Mouse (Mus musculus) embryonic facial prominence, embryonic 11.5 days (tissue): ENCODE data around the gene Ptprz1. TPM values are rescaled to one million over a fixed set of nuclear protein-coding genes. Genes with fewer than 3 reads are reported as not detected.
"Not testable (repeated sequence)": the region's sequence is repeated elsewhere in the genome, so short reads cannot be mapped to it uniquely, and the experiment has no call there.

Experiments
- ATAC-seq: fragments of 200-750 bp; cut with Nextera tagmentation; replicated peaks from 2 replicates; pipeline ENCODE4 v1.8.0; 2017; ENCODE audit warnings: low read depth; ENCODE audit not compliant: insufficient number of reproducible peaks, low FRiP score, low TSS enrichment
- DNase-seq: peaks from one replicate; pipeline ENCODE4 v3.0.0-alpha.2; 2015; ENCODE audit warnings: low spot score
- H3K27ac ChIP-seq: fragments of 300-500 bp; sonication (generic); replicated peaks from 2 replicates; pipeline ENCODE4 v1.5.1; 2014; ENCODE audit warnings: mild to moderate bottlenecking, low read depth, low read length, control low read depth
- H3K27me3 ChIP-seq: fragments of 300-500 bp; sonication (generic); 2 replicates; pipeline ENCODE4 v1.6.1; 2014; ENCODE audit warnings: mild to moderate bottlenecking, low read length, moderate library complexity, mixed read lengths; ENCODE audit not compliant: control insufficient read depth, insufficient read depth
- H3K36me3 ChIP-seq: fragments of 300-500 bp; sonication (generic); replicated peaks from 2 replicates; pipeline ENCODE4 v1.6.1; 2014; ENCODE audit warnings: low read depth, mild to moderate bottlenecking, low read length, moderate library complexity, mixed read lengths; ENCODE audit not compliant: control insufficient read depth, insufficient read depth
- H3K4me1 ChIP-seq: fragments of 300-500 bp; sonication (generic); 2 replicates; pipeline ENCODE4 v1.6.1; 2014; ENCODE audit warnings: low read length, mixed read lengths; ENCODE audit not compliant: control insufficient read depth, insufficient read depth
- H3K4me2 ChIP-seq: fragments of 300-500 bp; sonication (generic); 2 replicates; pipeline ENCODE4 v1.6.1; 2014; ENCODE audit warnings: low read depth, mild to moderate bottlenecking, control low read depth, low read length, moderate library complexity
- H3K4me3 ChIP-seq: fragments of 300-500 bp; sonication (generic); 2 replicates; pipeline ENCODE4 v1.5.1; 2014; ENCODE audit warnings: low read depth, low read length, control low read depth
- H3K9ac ChIP-seq: fragments of 300-500 bp; sonication (generic); replicated peaks from 2 replicates; pipeline ENCODE4 v1.6.1; 2014; ENCODE audit warnings: mild to moderate bottlenecking, control low read depth, low read length
- H3K9me3 ChIP-seq: fragments of 300-500 bp; sonication (generic); replicated peaks from 2 replicates; pipeline ENCODE4 v1.6.1; 2016; ENCODE audit warnings: mild to moderate bottlenecking, low read length, inconsistent platforms, mixed read lengths; ENCODE audit not compliant: control insufficient read depth
- WGBS: fragments of 180-500 bp; shearing (Covaris S2); extraction: QIAGEN DNeasy Blood & Tissue Kit; methylation state at CpG from one replicate; pipeline ENCODE4 v1.1.7; 2014; 5-methylcytosine and 5-hydroxymethylcytosine counted together
- polyA plus RNA-seq: library from polyadenylated mRNA; unstranded; fragments of >200 nt; fragmentation: Nextera tagmentation; extraction: Ambion mirVana; gene quantifications from 2 replicates; pipeline ENCODE4 v1.2.1, GENCODE M21; 2014

Ptprz1 gene
- polyA plus RNA-seq, 1 experiment from 2014 or later: 10.1 TPM

DNA sequence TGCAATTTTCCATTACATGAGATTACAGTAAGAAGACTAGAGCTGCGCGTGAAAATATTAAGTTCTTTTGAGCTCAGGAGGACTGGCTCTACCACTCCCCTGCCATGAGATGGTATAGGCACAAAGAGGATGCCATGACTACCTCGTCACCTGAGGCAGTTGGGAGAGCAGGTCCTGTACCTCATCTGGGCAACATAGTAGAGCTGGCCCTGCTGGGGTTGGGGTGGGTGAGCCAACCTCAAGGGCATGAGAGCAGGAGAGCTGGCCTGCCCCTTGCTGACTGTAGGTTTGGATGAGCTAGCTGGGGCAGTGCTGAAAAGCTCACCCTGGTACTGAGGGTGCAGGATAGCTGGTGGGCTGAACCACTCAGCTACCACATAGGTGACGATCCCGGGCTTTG lies 180.4 kb downstream of the Ptprz1 start:
- Histone ChIP-seq H3K4me1 (no peaks in the 10 kb centered on the region), H3K36me3 (no peaks in the 10 kb centered on the region), H3K4me2 (no peak overlapping the region), H3K27me3 (no peaks in the 10 kb centered on the region), H3K27ac (no peak overlapping the region), H3K4me3 (no peak overlapping the region), H3K9ac (no peak overlapping the region), H3K9me3 (no peaks in the 10 kb centered on the region)
- WGBS: 84% methylated on average over 5 of the region's 5 CpGs
- DNase-seq (no peak), ATAC-seq (no peak)

DNA sequence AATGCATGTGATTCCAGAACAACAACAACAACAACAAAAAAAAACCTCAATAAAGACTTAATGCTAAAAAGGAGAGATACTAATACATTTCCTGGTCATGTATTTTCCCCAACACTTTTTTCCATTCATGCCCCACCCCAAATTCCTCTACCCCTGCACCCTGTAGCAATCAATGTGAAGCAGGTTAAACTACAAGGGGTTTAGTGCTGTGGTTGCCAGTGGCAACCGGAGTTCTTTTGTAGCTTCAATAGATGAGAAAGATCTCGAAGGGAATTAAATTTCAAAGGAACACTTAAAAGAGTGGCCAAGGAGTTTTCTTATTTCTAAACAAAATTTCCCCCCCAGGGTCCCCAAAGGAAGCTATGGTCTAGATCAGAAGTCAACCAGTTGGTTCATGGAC lies 200.8 kb downstream of the Ptprz1 start:
- no peaks in the 10 kb centered on the region for H3K27me3 ChIP-seq
- H3K9me3 ChIP-seq: no peaks in the 10 kb centered on the region
- H3K9ac ChIP-seq: no peak overlapping the region
- H3K4me1 ChIP-seq: no peaks in the 10 kb centered on the region
- no peak overlapping the region for H3K4me2 ChIP-seq
- no peaks in the 10 kb centered on the region for H3K36me3 ChIP-seq
- H3K4me3 ChIP-seq: no peak overlapping the region
- ATAC-seq (no peak), DNase-seq (no peak)
- WGBS: 60% methylated on average over 2 of the region's 2 CpGs
- H3K27ac ChIP-seq: no peak overlapping the region

- no peak overlapping the region for H3K4me3 ChIP-seq
- H3K9me3 ChIP-seq: no peaks in the 10 kb centered on the region
- no peak overlapping the region for H3K9ac ChIP-seq
- H3K27me3 ChIP-seq: no peaks in the 10 kb centered on the region
- no peak overlapping the region for H3K4me2 ChIP-seq
- no peak for ATAC-seq
- H3K36me3 ChIP-seq: no peaks in the 10 kb centered on the region
- 81% methylated on average over 2 of the region's 2 CpGs for WGBS
- no peak for DNase-seq
- H3K4me1 ChIP-seq: no peaks in the 10 kb centered on the region
- H3K27ac ChIP-seq: no peak overlapping the region
Observed at GRCm38 (mm10) chr6:23078273-23078672, 203.0 kb downstream of the Ptprz1 start.

DNA sequence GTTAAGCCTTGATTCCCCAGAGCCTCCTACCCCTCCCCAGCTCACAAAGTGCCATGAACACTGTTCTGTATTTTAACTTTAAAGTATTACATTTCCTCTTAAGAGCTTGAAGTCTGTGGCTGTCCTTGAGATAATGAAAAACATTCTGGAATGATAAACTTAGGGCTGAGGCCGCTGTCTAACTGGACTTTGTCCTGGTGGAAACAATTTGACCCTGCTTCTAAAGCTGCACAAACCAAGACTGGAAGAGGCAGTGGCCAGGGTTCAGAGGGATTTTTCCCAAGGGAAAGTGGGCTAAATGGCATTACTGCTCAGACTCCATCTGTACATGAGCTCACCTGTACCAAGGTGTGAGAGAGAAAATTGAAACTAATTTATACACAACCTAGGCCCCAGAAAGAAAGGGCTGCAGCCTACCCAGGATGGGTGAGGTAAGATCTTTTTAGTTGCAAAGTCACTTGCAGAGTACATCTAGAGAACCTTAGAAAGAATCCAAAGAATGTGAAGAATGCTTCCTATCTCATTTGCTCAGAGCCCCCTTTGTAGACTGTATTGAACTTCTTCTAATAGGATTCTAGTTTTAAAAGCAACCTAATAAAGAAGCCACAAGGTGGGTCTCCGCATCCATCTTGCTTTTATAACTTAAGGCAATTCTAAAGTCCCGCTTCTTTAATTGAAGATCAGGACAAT lies 204.8 kb downstream of the Ptprz1 start:
- no peaks in the 10 kb centered on the region for H3K4me1 ChIP-seq
- no peak for ATAC-seq
- H3K36me3 ChIP-seq: no peaks in the 10 kb centered on the region
- H3K4me3 ChIP-seq: no peak overlapping the region
- no peaks in the 10 kb centered on the region for H3K9me3 ChIP-seq
- H3K27ac ChIP-seq: no peak overlapping the region
- no peak overlapping the region for H3K9ac ChIP-seq
- H3K4me2 ChIP-seq: no peak overlapping the region
- no peaks in the 10 kb centered on the region for H3K27me3 ChIP-seq
- WGBS: 46% methylated on average over 3 of the region's 3 CpGs
- DNase-seq: peak; percentile 20

- no peak for ATAC-seq
- H3K4me1 ChIP-seq: no peaks in the 10 kb centered on the region
- no peak overlapping the region for H3K4me2 ChIP-seq
- DNase-seq: no peak
- H3K9ac ChIP-seq: no peak overlapping the region
- no peaks in the 10 kb centered on the region for H3K36me3 ChIP-seq
- H3K9me3 ChIP-seq: no peaks in the 10 kb centered on the region
- no peak overlapping the region for H3K27ac ChIP-seq
- no peaks in the 10 kb centered on the region for H3K27me3 ChIP-seq
- no peak overlapping the region for H3K4me3 ChIP-seq
- 90% methylated on average over 5 of the region's 5 CpGs for WGBS
Observed at GRCm38 (mm10) chr6:23084587-23085421, 209.5 kb downstream of the Ptprz1 start.

GRCm38 (mm10) chr6:23089292-23089691 lies 214.0 kb downstream of the Ptprz1 start:
- H3K9me3 ChIP-seq, H3K4me2 ChIP-seq, H3K27ac ChIP-seq, H3K9ac ChIP-seq, H3K27me3 ChIP-seq, H3K36me3 ChIP-seq, ATAC-seq, DNase-seq, H3K4me1 ChIP-seq, H3K4me3 ChIP-seq: not testable (repeated sequence)
- 67% methylated on average over 4 of the region's 4 CpGs for WGBS

DNA sequence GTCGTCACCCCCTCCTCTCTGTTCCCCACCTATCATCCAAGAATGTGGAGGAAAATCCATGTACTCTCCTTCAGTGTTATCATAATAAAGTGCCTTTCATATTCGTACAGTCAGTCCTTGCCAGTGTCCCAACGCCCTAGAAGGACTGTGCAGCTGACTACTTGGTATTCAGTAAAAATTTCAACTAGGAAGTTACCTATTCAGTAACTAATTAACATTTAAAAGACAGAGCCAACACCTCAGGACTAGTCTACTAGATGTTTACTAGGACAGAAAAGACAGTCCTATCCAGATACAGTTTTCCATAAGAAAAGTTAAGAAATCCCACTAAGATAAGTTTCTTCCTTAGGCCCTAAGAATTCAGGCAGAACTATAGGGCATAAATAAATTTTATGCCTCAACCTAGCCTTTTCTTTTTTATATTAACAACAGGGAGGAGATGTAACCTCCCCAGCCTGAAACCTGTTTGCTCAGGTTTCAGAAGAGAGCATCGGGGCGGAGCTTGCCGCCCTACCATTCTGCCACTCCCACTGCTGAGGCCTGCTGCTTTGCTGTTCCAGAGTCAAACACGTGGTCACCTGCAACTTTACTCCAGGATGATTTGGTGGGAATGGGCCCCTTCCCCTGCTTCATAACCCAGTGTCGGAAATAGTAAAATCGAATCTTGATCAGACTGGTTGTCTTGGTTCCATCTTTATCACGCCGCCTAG lies 215.2 kb downstream of the Ptprz1 start:
- H3K27me3 ChIP-seq, H3K9me3 ChIP-seq, DNase-seq, H3K4me1 ChIP-seq, H3K4me3 ChIP-seq, H3K27ac ChIP-seq, H3K4me2 ChIP-seq, ATAC-seq, H3K9ac ChIP-seq, H3K36me3 ChIP-seq: not testable (repeated sequence)
- WGBS: 90% methylated on average over 11 of the region's 11 CpGs
